Mouse (Mus musculus): ENCODE results near the gene Rpgr. TPM values are rescaled to one million over a fixed set of nuclear protein-coding genes. Genes with fewer than 3 reads are reported as not detected.

Gene Rpgr
- polyA plus RNA-seq, 1 experiment from 2014 or later = 40.7 TPM

DNA sequence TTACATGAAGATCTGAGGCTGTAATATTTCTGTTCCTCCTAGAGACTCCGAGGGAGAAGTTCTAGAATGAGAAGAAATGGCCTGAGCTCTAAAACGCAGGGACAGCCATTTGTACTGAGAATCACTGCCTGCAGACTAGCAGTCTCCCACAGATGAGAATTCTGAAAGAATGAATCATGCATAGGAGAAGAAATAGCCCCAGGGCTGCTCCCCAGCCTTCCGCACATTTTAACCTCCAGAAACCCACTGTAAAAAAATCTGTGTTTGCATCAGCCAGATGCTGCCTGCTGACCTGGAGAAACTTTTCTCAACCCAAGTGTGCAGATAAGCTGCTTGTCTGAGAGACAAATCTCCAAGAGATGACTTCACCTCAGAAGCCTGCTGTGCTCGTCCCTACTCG lies 111.2 kb downstream of the Rpgr start:
- H3K4me3 ChIP-seq (ENCODE audit: low read depth, low read length) = no peak overlapping the region
- no peak overlapping the region for H3K9ac ChIP-seq (ENCODE audit: low read depth, low read length)
- no peak overlapping the region for H3K27ac ChIP-seq (ENCODE audit: low read depth, low read length)
- no peaks in the 10 kb centered on the region for H3K36me3 ChIP-seq (ENCODE audit: control insufficient read depth, insufficient read depth, low read length)
- ATAC-seq (ENCODE audit: low FRiP score) (no peak), DNase-seq (ENCODE audit: low spot score) (no peak)
- no peaks in the 10 kb centered on the region for H3K9me3 ChIP-seq (ENCODE audit: control insufficient read depth, low read length)
- no peak overlapping the region for H3K4me2 ChIP-seq (replicated peaks; ENCODE audit: low read depth, low read length)
- WGBS = 74% methylated on average over 5 of the region's 5 CpGs
- H3K4me1 ChIP-seq (replicated peaks; ENCODE audit: control insufficient read depth, insufficient read depth, low read length) = no peaks in the 10 kb centered on the region
- no peaks in the 10 kb centered on the region for H3K27me3 ChIP-seq (ENCODE audit: control insufficient read depth, insufficient read depth, low read length)

- no peaks in the 10 kb centered on the region for H3K4me1 ChIP-seq (replicated peaks; ENCODE audit: control insufficient read depth, insufficient read depth, low read length)
- ATAC-seq (ENCODE audit: low FRiP score) (no peak), DNase-seq (ENCODE audit: low spot score) (no peak)
These were observed 114.0 kb downstream of the Rpgr start for GRCm38 (mm10) chrX:10102739-10103138.

DNA sequence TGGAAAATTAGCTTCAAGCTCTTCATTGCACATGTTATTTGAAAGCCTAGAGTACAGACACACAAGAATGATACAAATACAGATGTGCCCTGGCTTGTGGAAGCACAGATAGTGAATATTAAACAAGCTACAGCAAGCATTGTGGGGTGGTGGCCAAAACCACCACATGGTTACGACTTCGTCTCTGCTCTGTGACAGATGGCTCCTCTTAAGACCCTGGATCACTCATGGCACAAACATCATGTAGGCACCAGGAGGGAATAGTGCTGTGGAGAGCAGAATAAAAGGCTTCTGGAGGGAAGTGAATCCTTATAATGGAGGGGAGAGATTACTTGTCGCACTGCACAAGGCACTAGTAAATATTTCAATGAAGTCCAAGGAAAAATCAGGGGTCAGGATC lies 120.9 kb downstream of the Rpgr start:
- no peaks in the 10 kb centered on the region for H3K9me3 ChIP-seq (ENCODE audit: control insufficient read depth, low read length)
- H3K36me3 ChIP-seq (ENCODE audit: control insufficient read depth, insufficient read depth, low read length) = no peaks in the 10 kb centered on the region
- WGBS = 85% methylated on average over 3 of the region's 3 CpGs
- no peak overlapping the region for H3K4me3 ChIP-seq (ENCODE audit: low read depth, low read length)
- ATAC-seq (ENCODE audit: low FRiP score) (no peak), DNase-seq (ENCODE audit: low spot score) (no peak)
- no peaks in the 10 kb centered on the region for H3K4me1 ChIP-seq (replicated peaks; ENCODE audit: control insufficient read depth, insufficient read depth, low read length)
- H3K27ac ChIP-seq (ENCODE audit: low read depth, low read length) = no peak overlapping the region
- H3K27me3 ChIP-seq (ENCODE audit: control insufficient read depth, insufficient read depth, low read length) = no peaks in the 10 kb centered on the region
- no peak overlapping the region for H3K4me2 ChIP-seq (replicated peaks; ENCODE audit: low read depth, low read length)
- H3K9ac ChIP-seq (ENCODE audit: low read depth, low read length) = no peak overlapping the region

More at GRCm38 (mm10) chrX:10102739-10103138, 114.0 kb downstream of the Rpgr start:
- Histone ChIP-seq H3K36me3 (ENCODE audit: control insufficient read depth, insufficient read depth, low read length) (no peaks in the 10 kb centered on the region), H3K27me3 (ENCODE audit: control insufficient read depth, insufficient read depth, low read length) (no peaks in the 10 kb centered on the region), H3K9me3 (ENCODE audit: control insufficient read depth, low read length) (no peaks in the 10 kb centered on the region), H3K27ac (ENCODE audit: low read depth, low read length) (no peak overlapping the region), H3K4me3 (ENCODE audit: low read depth, low read length) (no peak overlapping the region), H3K4me2 (replicated peaks; ENCODE audit: low read depth, low read length) (no peak overlapping the region), H3K9ac (ENCODE audit: low read depth, low read length) (no peak overlapping the region)
- 89% methylated on average over 1 of the region's 1 CpGs for WGBS

GRCm38 (mm10) chrX:10080385-10080784 lies 136.3 kb downstream of the Rpgr start:
- Histone ChIP-seq H3K4me2 (replicated peaks; ENCODE audit: low read depth, low read length) (no peak overlapping the region), H3K9me3 (ENCODE audit: control insufficient read depth, low read length) (no peaks in the 10 kb centered on the region), H3K36me3 (ENCODE audit: control insufficient read depth, insufficient read depth, low read length) (no peaks in the 10 kb centered on the region), H3K27me3 (ENCODE audit: control insufficient read depth, insufficient read depth, low read length) (no peaks in the 10 kb centered on the region), H3K4me3 (ENCODE audit: low read depth, low read length) (no peak overlapping the region), H3K9ac (ENCODE audit: low read depth, low read length) (no peak overlapping the region), H3K4me1 (replicated peaks; ENCODE audit: control insufficient read depth, insufficient read depth, low read length) (no peaks in the 10 kb centered on the region), H3K27ac (ENCODE audit: low read depth, low read length) (no peak overlapping the region)
- ATAC-seq (ENCODE audit: low FRiP score) = no peak
- 76% methylated on average over 3 of the region's 3 CpGs for WGBS
- DNase-seq (ENCODE audit: low spot score) = no peak

DNA sequence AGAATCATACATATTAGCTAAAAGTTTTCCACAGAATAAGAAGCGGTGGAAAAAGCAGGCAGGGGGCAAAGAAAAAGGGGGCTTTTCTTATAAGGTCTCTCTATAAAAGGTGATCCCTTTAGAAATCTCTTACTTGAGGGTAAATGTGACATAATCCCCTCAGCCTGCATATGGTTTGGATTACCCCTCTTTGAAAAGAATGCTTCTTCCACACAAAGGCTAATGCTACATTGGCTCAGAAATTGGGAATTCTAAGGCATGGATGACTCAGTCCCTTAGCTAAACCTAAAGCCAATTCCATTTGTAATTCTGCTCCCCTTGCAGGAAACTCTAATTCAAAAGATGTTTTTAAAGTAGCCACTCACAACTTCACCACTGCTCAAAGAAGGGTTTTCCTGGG lies 136.7 kb downstream of the Rpgr start:
- Histone ChIP-seq H3K4me1 (replicated peaks; ENCODE audit: control insufficient read depth, insufficient read depth, low read length) (no peaks in the 10 kb centered on the region), H3K27ac (ENCODE audit: low read depth, low read length) (no peak overlapping the region), H3K4me3 (ENCODE audit: low read depth, low read length) (no peak overlapping the region), H3K27me3 (ENCODE audit: control insufficient read depth, insufficient read depth, low read length) (no peaks in the 10 kb centered on the region), H3K36me3 (ENCODE audit: control insufficient read depth, insufficient read depth, low read length) (no peaks in the 10 kb centered on the region), H3K9me3 (ENCODE audit: control insufficient read depth, low read length) (no peaks in the 10 kb centered on the region), H3K4me2 (replicated peaks; ENCODE audit: low read depth, low read length) (no peak overlapping the region), H3K9ac (ENCODE audit: low read depth, low read length) (no peak overlapping the region)
- ATAC-seq (ENCODE audit: low FRiP score) (no peak), DNase-seq (ENCODE audit: low spot score) (no peak)
- 81% methylated on average over 1 of the region's 1 CpGs for WGBS

DNA sequence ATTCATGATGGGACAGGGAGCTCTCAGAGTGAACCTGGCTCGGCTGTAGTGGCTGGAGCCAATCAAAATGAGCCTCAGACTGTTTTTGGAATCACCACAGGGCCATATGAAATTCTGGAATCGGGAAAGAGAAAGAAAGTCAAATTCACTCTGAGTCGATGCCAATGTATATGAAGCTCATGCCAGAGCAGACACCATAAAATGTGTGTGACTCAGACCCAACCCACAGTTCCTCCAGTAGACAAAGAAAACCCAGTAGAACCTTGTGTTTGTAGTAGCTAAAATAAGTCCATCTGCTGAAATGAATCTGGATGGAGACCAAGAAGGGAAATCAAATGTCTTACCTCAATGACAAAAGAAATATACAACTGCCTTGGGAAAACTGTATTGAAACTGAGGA lies 142.8 kb downstream of the Rpgr start:
- ATAC-seq (ENCODE audit: low FRiP score) = no peak
- 72% methylated on average over 3 of the region's 3 CpGs for WGBS

GRCm38 (mm10) chrX:10071529-10071928 lies 145.2 kb downstream of the Rpgr start:
- Histone ChIP-seq H3K27ac (ENCODE audit: low read depth, low read length) (no peak overlapping the region), H3K4me2 (replicated peaks; ENCODE audit: low read depth, low read length) (no peak overlapping the region), H3K4me1 (replicated peaks; ENCODE audit: control insufficient read depth, insufficient read depth, low read length) (no peaks in the 10 kb centered on the region), H3K36me3 (ENCODE audit: control insufficient read depth, insufficient read depth, low read length) (no peaks in the 10 kb centered on the region), H3K27me3 (ENCODE audit: control insufficient read depth, insufficient read depth, low read length) (no peaks in the 10 kb centered on the region), H3K9ac (ENCODE audit: low read depth, low read length) (no peak overlapping the region), H3K4me3 (ENCODE audit: low read depth, low read length) (no peak overlapping the region), H3K9me3 (ENCODE audit: control insufficient read depth, low read length) (no peaks in the 10 kb centered on the region)
- ATAC-seq (ENCODE audit: low FRiP score) (no peak), DNase-seq (ENCODE audit: low spot score) (no peak)
- WGBS = 70% methylated on average over 2 of the region's 2 CpGs

More for the DNA sequence above, 142.8 kb downstream of the Rpgr start:
- DNase-seq (ENCODE audit: low spot score) = no peak
- no peaks in the 10 kb centered on the region for H3K36me3 ChIP-seq (ENCODE audit: control insufficient read depth, insufficient read depth, low read length)
- H3K4me2 ChIP-seq (replicated peaks; ENCODE audit: low read depth, low read length) = no peak overlapping the region
- H3K9me3 ChIP-seq (ENCODE audit: control insufficient read depth, low read length) = no peaks in the 10 kb centered on the region
- no peak overlapping the region for H3K9ac ChIP-seq (ENCODE audit: low read depth, low read length)
- no peak overlapping the region for H3K4me3 ChIP-seq (ENCODE audit: low read depth, low read length)
- no peaks in the 10 kb centered on the region for H3K27me3 ChIP-seq (ENCODE audit: control insufficient read depth, insufficient read depth, low read length)
- no peak overlapping the region for H3K27ac ChIP-seq (ENCODE audit: low read depth, low read length)
- H3K4me1 ChIP-seq (replicated peaks; ENCODE audit: control insufficient read depth, insufficient read depth, low read length) = no peaks in the 10 kb centered on the region

DNA sequence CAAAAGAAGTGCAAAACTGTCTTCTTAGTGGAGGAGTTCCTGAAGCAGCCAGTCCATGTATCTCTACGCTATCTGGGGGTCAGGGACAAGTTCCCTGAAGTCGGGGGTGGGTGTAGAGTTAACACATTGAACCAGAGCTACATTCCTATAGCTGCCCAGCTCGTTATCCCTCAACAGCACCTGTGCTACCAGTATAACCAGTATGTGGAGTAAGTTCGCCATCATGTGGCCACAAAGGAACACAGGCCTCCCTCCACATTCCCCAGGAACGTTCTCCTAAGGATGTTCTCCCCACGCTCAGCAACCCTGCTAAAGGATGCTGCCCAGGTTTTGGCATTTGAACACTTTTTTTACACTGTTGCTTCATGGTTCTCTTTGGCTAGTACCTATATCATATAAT lies 146.0 kb downstream of the Rpgr start:
- no peaks in the 10 kb centered on the region for H3K36me3 ChIP-seq (ENCODE audit: control insufficient read depth, insufficient read depth, low read length)
- no peak overlapping the region for H3K9ac ChIP-seq (ENCODE audit: low read depth, low read length)
- H3K4me1 ChIP-seq (replicated peaks; ENCODE audit: control insufficient read depth, insufficient read depth, low read length) = no peaks in the 10 kb centered on the region
- no peaks in the 10 kb centered on the region for H3K9me3 ChIP-seq (ENCODE audit: control insufficient read depth, low read length)
- WGBS = 30% methylated on average over 6 of the region's 6 CpGs
- H3K4me2 ChIP-seq (replicated peaks; ENCODE audit: low read depth, low read length) = no peak overlapping the region
- H3K4me3 ChIP-seq (ENCODE audit: low read depth, low read length) = no peak overlapping the region
- H3K27me3 ChIP-seq (ENCODE audit: control insufficient read depth, insufficient read depth, low read length) = no peaks in the 10 kb centered on the region
- ATAC-seq (ENCODE audit: low FRiP score) (peak; percentile 60; the same call in 1 of the 2 replicates), DNase-seq (ENCODE audit: low spot score) (peak; percentile 13)
- H3K27ac ChIP-seq (ENCODE audit: low read depth, low read length) = no peak overlapping the region

- Histone ChIP-seq H3K4me2 (replicated peaks; ENCODE audit: low read depth, low read length) (no peak overlapping the region), H3K36me3 (ENCODE audit: control insufficient read depth, insufficient read depth, low read length) (no peaks in the 10 kb centered on the region), H3K9ac (ENCODE audit: low read depth, low read length) (no peak overlapping the region), H3K27ac (ENCODE audit: low read depth, low read length) (no peak overlapping the region), H3K27me3 (ENCODE audit: control insufficient read depth, insufficient read depth, low read length) (no peaks in the 10 kb centered on the region), H3K4me3 (ENCODE audit: low read depth, low read length) (no peak overlapping the region), H3K9me3 (ENCODE audit: control insufficient read depth, low read length) (no peaks in the 10 kb centered on the region), H3K4me1 (replicated peaks; ENCODE audit: control insufficient read depth, insufficient read depth, low read length) (no peaks in the 10 kb centered on the region)
- 77% methylated on average over 4 of the region's 4 CpGs for WGBS
- ATAC-seq (ENCODE audit: low FRiP score) (no peak), DNase-seq (ENCODE audit: low spot score) (no peak)
These were observed 147.3 kb downstream of the Rpgr start for GRCm38 (mm10) chrX:10069405-10069804.

All from hindbrain, embryonic 11.5 days (tissue).